Mouse (Mus musculus) large intestine, adult 2 months (tissue): ENCODE data around the gene Pcyt2. TPM values are rescaled to one million over a fixed set of nuclear protein-coding genes. Genes with fewer than 3 reads are reported as not detected.

ENCODE experiments used
- DNase-seq: peaks from one replicate; pipeline ENCODE4 v3.0.0-alpha.2; 2012; ENCODE audit warnings: low read depth, low spot score
- WGBS: fragments of 180-500 bp; shearing (Covaris S2); methylation state at CpG from one replicate; pipeline ENCODE4 v1.1.7; 2018; 5-methylcytosine and 5-hydroxymethylcytosine counted together
- polyA plus RNA-seq: library from polyadenylated mRNA; depleted of rRNA; stranded (reverse); fragments of >200 nt; gene quantifications from 2 replicates; pipeline ENCODE4 v1.2.3, GENCODE M21; 2012; rRNA removed

Gene Pcyt2
- polyA plus RNA-seq, 1 experiment: 397 TPM

DNA sequence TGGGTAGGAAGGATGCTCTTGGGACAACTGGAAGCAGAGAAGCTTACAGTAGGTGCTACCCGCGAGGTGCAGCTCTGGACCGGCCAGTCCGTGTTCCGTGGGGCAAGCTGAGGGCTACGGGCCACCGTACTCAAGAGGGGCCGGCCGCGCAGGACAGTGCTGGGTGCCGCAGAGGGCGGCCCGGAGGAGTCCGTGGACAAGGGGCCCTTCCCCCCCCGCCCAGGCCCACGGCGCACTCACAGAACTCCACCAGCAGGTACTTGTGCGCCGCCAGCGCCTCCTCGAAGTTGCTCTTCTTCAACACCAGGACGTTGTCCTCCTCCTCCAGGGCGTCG, 45.4 kb downstream of the Pcyt2 start:
- DNase-seq: no peak
- under 1% methylated on average over 24 of the region's 24 CpGs for WGBS

DNA sequence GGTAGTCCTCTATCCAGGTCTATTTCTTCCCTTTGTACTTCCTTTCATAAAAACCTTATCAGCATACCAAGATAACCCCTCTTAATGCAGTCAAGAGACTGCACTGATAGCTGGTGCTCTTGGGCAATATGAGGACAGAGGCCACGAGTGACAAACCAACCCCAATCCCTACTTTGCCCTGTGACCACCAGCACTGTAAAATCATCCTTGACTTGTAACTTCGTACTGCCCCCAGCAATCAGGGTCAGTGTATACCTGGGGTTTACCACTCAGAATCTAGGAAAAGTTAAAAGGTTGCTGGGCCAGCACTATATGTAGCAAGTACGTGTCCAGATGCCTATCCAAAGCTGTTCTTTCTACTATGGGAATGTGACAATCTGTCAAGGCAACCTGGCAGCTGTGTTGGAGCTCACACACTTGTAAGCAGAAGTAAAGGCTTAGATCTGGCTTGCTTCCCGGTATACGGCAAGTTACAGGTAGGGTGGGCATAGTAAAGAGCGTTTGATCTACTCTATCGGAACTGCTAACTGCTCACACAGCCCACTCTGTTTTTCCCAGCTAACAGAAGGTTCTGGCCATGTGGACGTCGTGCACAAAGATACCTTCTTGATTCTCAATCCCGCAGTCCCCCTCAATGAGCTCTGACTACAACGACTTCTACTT, 45.9 kb downstream of the Pcyt2 start:
- WGBS: 2% methylated on average over 11 of the region's 11 CpGs
- no peak for DNase-seq

DNA sequence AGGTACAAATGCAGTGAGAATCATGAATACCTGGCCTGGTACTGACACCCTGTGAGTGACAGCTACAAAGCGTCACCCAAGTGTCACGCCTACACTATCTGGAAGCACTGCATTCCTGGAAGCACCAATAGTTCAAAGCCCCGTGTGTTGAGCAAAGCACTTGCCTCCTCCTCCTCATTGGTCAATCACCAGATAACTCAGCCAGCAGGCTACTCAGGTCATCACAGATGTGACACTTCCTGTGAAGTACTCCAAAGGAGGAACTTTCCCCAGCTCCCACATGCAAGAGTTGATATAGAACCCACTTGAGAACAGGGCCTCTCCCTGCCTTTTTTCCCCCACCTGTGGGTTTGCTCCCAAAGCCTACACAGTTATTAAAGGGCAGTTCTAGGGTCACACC, 46.6 kb downstream of the Pcyt2 start:
- WGBS: 45% methylated on average over 3 of the region's 3 CpGs
- no peak for DNase-seq

DNA sequence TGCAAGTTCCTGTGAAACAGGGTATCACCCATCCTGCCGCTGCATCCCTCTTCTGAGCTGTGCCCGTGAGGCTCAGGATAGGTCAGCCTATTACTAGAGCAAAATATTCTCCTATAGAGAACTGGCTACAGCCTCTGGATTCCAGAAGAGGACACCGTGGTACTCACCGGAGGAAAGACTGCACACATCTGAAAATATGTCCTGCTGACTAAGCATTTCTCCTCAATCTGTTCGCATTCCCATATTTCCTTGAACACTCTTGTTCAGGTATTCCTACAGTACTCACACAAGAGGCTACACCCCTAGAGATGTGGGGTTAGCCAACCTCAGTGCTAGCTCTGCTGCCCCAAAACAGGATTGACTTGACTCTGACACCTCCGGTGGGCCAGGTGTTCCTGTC, 49.4 kb downstream of the Pcyt2 start:
- WGBS: 85% methylated on average over 6 of the region's 6 CpGs
- DNase-seq: no peak

DNA sequence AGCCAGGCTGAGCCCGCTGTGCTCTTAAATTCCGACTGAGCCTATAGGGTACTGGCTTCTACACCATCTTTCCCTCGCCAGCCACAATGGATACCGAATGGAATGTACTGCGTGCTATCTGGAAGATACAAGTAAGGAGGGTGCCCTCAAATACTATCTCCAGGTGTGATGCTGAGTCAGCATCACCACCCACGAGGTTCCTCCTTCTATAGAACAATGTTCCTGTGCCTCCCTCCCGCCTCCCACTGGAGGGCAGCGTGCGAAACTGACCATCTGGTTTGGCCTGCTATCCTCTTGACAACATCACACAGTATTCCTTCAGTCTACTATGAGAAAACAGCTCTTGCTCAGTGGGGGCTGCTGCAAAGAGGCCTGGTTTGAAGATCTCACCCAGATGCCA, 52.6 kb downstream of the Pcyt2 start:
- WGBS: 79% methylated on average over 9 of the region's 9 CpGs
- no peak for DNase-seq

DNA sequence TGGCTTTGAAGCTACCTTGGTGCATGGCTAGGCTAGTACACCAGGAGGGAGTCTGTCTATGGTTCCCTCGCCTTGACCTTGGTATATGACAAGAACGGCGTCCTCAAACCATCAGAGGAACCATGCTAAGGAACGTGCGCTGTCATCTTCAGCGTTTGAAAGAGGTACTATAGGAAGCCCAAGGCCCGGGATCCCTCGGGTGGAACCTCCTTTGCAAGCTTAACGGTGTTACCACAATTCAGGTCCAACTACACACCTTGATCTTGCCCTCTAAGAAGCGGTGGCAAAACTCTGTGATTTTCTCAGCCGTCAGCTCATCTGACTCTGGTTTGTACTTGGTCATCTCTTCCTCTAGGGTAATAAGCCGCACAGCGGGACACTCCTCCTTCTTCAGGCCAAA, 54.8 kb downstream of the Pcyt2 start:
- 93% methylated on average over 13 of the region's 13 CpGs for WGBS

DNA sequence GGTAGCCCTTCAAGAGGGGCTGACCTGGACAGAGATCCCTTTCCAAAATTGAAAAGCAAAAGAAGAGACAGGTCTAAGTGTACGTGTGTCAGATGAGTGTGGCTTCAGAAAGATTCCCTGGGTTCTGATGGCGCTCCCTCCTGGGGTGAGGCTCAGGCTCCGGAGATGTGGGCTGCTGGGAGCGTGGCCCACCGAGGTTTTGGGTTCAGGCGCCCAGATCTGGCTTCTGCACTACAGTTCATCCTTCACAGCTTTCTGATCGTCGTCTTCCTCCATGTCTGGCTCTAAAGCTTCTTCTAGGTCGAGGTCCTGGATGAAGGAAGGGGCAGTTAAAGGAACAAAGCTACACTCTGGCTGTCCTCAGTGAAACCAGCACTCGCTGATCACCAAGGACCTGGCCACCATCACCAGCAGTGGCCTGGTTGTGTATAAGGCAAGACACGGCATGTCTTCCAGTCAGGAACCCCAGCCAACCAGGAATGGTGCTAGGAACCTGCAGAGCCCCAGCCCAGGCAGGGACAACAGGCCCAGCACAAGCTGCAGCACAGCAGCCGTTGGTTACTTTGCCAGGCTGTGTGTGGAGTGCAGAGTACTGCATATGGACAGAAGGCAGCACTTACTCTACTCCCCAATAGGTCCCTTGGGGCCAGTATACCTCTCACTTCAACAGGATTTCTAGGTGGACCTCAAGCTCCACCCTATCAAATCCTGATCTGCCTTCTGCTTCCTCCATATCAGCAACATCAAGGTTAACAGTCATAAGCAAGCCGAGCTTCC, 56.6 kb downstream of the Pcyt2 start:
- WGBS: 89% methylated on average over 13 of the region's 13 CpGs
- no peak for DNase-seq

More for the DNA sequence above, 54.8 kb downstream of the Pcyt2 start:
- no peak for DNase-seq

Other genes with a start within 250 kb of the Pcyt2 start
- gene Faap100, start 239.2 kb downstream of the Pcyt2 start, polyA plus RNA-seq: 33.5 and 34.5 TPM in 2 replicates
- gene Nploc4, start 180.2 kb downstream of the Pcyt2 start, polyA plus RNA-seq: 42.4 and 50.9 TPM in 2 replicates
- gene Tspan10, start 175.3 kb downstream of the Pcyt2 start, polyA plus RNA-seq: 0.85 and 1.1 TPM in 2 replicates
- 0.30 and 0.89 TPM in 2 replicates for gene Pde6g, start 164.4 kb downstream of the Pcyt2 start, polyA plus RNA-seq
- 18.2 and 19.6 TPM in 2 replicates for gene Oxld1, start 159.9 kb downstream of the Pcyt2 start, polyA plus RNA-seq
- gene Ccdc137, start 159.8 kb downstream of the Pcyt2 start, polyA plus RNA-seq: 12.3 and 15.1 TPM in 2 replicates
- 16.8 and 18.8 TPM in 2 replicates for gene Arl16, start 150.3 kb downstream of the Pcyt2 start, polyA plus RNA-seq
- 139 and 148 TPM in 2 replicates for gene Mrpl12, start 133.3 kb downstream of the Pcyt2 start, polyA plus RNA-seq
- 287 and 345 TPM in 2 replicates for gene Slc25a10, start 126.1 kb downstream of the Pcyt2 start, polyA plus RNA-seq
- gene Gcgr, start 87.2 kb downstream of the Pcyt2 start, polyA plus RNA-seq: 0.90 and 1.1 TPM in 2 replicates
- 36.6 and 46.6 TPM in 2 replicates for gene Mcrip1, start 68.2 kb downstream of the Pcyt2 start, polyA plus RNA-seq
- 0.22 TPM in 1 of 2 replicates, not detected in the other for gene Ppp1r27, start 66.8 kb downstream of the Pcyt2 start, polyA plus RNA-seq
- 496 and 716 TPM in 2 replicates for gene P4hb, start 44.7 kb downstream of the Pcyt2 start, polyA plus RNA-seq
- 745 and 760 TPM in 2 replicates for gene Arhgdia, start 36.3 kb downstream of the Pcyt2 start, polyA plus RNA-seq
- 45.9 and 54.0 TPM in 2 replicates for gene Alyref, start 19.6 kb downstream of the Pcyt2 start, polyA plus RNA-seq
- 84.8 and 85.4 TPM in 2 replicates for gene Anapc11, start 19.5 kb downstream of the Pcyt2 start, polyA plus RNA-seq
- 0.63 and 1.0 TPM in 2 replicates for gene Npb, start 9.5 kb downstream of the Pcyt2 start, polyA plus RNA-seq
- 117 and 124 TPM in 2 replicates for gene Sirt7, start 7.3 kb upstream of the Pcyt2 start, polyA plus RNA-seq
- gene Mafg, start 15.7 kb upstream of the Pcyt2 start, polyA plus RNA-seq: 28.4 and 30.8 TPM in 2 replicates
- 16.4 and 16.7 TPM in 2 replicates for gene Pycr1, start 25.8 kb upstream of the Pcyt2 start, polyA plus RNA-seq
- gene Myadml2, start 30.2 kb upstream of the Pcyt2 start, polyA plus RNA-seq: 0.53 and 0.56 TPM in 2 replicates
- gene Notum, start 43.2 kb upstream of the Pcyt2 start, polyA plus RNA-seq: 0.45 and 0.79 TPM in 2 replicates
- 74.9 and 88.8 TPM in 2 replicates for gene Aspscr1, start 55.0 kb upstream of the Pcyt2 start, polyA plus RNA-seq
- gene Cenpx, start 95.8 kb upstream of the Pcyt2 start, polyA plus RNA-seq: 94.1 and 101 TPM in 2 replicates
- gene Lrrc45, start 96.0 kb upstream of the Pcyt2 start, polyA plus RNA-seq: 21.3 and 34.5 TPM in 2 replicates
- gene Rac3, start 103.5 kb upstream of the Pcyt2 start, polyA plus RNA-seq: 8.5 and 10.1 TPM in 2 replicates
- 63.8 and 66.5 TPM in 2 replicates for gene Dcxr, start 109.3 kb upstream of the Pcyt2 start, polyA plus RNA-seq
- gene Cbr2, start 114.2 kb upstream of the Pcyt2 start, polyA plus RNA-seq: 4.4 and 6.9 TPM in 2 replicates
- 1.9 and 2.1 TPM in 2 replicates for gene Hmga1b, start 144.9 kb upstream of the Pcyt2 start, polyA plus RNA-seq
- 60.4 and 73.4 TPM in 2 replicates for gene Rfng, start 166.3 kb upstream of the Pcyt2 start, polyA plus RNA-seq
- gene Gps1, start 166.3 kb upstream of the Pcyt2 start, polyA plus RNA-seq: 124 and 130 TPM in 2 replicates
- gene Dus1l, start 178.5 kb upstream of the Pcyt2 start, polyA plus RNA-seq: 41.7 and 42.1 TPM in 2 replicates
- gene Fasn, start 206.6 kb upstream of the Pcyt2 start, polyA plus RNA-seq: 201 and 272 TPM in 2 replicates